Mouse (Mus musculus) adrenal gland, postnatal 25 days (tissue): Measurements from ENCODE around the gene Ugt1a6a. TPM values are rescaled to one million over a fixed set of nuclear protein-coding genes. Genes with fewer than 3 reads are reported as not detected.
"Not testable (repeated sequence)": the region's sequence is repeated elsewhere in the genome, so short reads cannot be mapped to it uniquely, and the experiment has no call there.

ENCODE experiments used
- DNase-seq: peaks from one replicate; pipeline ENCODE4 v3.0.0; 2021; ENCODE audit warnings: mixed read lengths
- total RNA-seq: library from RNA; stranded (reverse); gene quantifications from 2 replicates; pipeline ENCODE4 v1.2.3, GENCODE M21; 2021

Ugt1a6a gene
- total RNA-seq, 1 experiment from 2014 or later: 8.0 TPM

- DNase-seq: no peak
Measured at GRCm38 (mm10) chr1:88213061-88213460, 78.5 kb downstream of the Ugt1a6a start.

GRCm38 (mm10) chr1:88213766-88214461 is 79.3 kb downstream of the Ugt1a6a start:
- no peak for DNase-seq

GRCm38 (mm10) chr1:88214462-88214952 is 79.9 kb downstream of the Ugt1a6a start:
- DNase-seq: no peak

- DNase-seq: no peak
Measured at GRCm38 (mm10) chr1:88215466-88216380, 81.1 kb downstream of the Ugt1a6a start.

- no peak for DNase-seq
Measured at GRCm38 (mm10) chr1:88216551-88216950, 81.9 kb downstream of the Ugt1a6a start.

GRCm38 (mm10) chr1:88217144-88217543 is 82.5 kb downstream of the Ugt1a6a start:
- no peak for DNase-seq

GRCm38 (mm10) chr1:88217576-88217975 is 83.0 kb downstream of the Ugt1a6a start:
- DNase-seq: no peak

GRCm38 (mm10) chr1:88218051-88218450 is 83.4 kb downstream of the Ugt1a6a start:
- no peak for DNase-seq

- no peak for DNase-seq
Measured at GRCm38 (mm10) chr1:88218591-88218990, 84.0 kb downstream of the Ugt1a6a start.

GRCm38 (mm10) chr1:88219054-88219453 is 84.4 kb downstream of the Ugt1a6a start:
- DNase-seq: no peak

- DNase-seq: no peak
Measured at GRCm38 (mm10) chr1:88220336-88220735, 85.7 kb downstream of the Ugt1a6a start.

- DNase-seq: no peak
Measured at GRCm38 (mm10) chr1:88222216-88222615, 87.6 kb downstream of the Ugt1a6a start.

- not testable (repeated sequence) for DNase-seq
Measured at GRCm38 (mm10) chr1:88223011-88223515, 88.5 kb downstream of the Ugt1a6a start.

GRCm38 (mm10) chr1:88223591-88223990 is 89.0 kb downstream of the Ugt1a6a start:
- no peak for DNase-seq

GRCm38 (mm10) chr1:88224029-88224776 is 89.6 kb downstream of the Ugt1a6a start:
- no peak for DNase-seq

- not testable (repeated sequence) for DNase-seq
Measured at GRCm38 (mm10) chr1:88225301-88225700, 90.7 kb downstream of the Ugt1a6a start.

GRCm38 (mm10) chr1:88225741-88226140 is 91.1 kb downstream of the Ugt1a6a start:
- DNase-seq: no peak

- no peak for DNase-seq
Measured at GRCm38 (mm10) chr1:88226670-88227379, 92.2 kb downstream of the Ugt1a6a start, which contains the start of gene Mroh2a. Gene Mroh2a, plus strand, starts transcription at chr1:88226986.

GRCm38 (mm10) chr1:88227482-88227881 is 92.9 kb downstream of the Ugt1a6a start:
- no peak for DNase-seq

GRCm38 (mm10) chr1:88228121-88228520 is 93.5 kb downstream of the Ugt1a6a start:
- DNase-seq: no peak

- no peak for DNase-seq
Measured at GRCm38 (mm10) chr1:88229566-88229965, 95.0 kb downstream of the Ugt1a6a start.
